Mouse (Mus musculus): ENCODE measurements around the gene Cox15.
A peak's percentile ranks its signal among the peaks of the same experiment; 100 is the strongest.

Gene Cox15

DNA sequence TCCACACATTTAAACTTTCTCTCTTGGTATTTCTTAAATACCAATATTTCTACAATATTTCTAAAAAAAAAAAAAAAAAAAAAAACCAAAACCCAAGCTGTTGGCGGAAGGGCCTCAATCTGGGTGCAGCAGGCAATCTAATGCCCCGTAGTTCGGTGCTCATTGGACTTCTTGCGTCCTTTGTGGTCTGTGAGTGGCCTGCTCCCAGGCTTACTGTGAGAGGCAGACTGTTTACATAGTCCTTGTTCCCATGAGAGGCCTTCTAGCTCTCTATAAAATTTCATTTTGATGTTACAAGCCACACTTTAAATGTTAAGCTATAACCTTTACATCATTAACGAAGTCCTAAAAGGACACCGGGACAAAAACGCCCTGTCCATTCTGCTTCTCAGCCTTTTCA, 44.6 kb downstream of the Cox15 start:
- no peak for DNase-seq (ENCODE audit: low spot score in 2 of 2)

DNA sequence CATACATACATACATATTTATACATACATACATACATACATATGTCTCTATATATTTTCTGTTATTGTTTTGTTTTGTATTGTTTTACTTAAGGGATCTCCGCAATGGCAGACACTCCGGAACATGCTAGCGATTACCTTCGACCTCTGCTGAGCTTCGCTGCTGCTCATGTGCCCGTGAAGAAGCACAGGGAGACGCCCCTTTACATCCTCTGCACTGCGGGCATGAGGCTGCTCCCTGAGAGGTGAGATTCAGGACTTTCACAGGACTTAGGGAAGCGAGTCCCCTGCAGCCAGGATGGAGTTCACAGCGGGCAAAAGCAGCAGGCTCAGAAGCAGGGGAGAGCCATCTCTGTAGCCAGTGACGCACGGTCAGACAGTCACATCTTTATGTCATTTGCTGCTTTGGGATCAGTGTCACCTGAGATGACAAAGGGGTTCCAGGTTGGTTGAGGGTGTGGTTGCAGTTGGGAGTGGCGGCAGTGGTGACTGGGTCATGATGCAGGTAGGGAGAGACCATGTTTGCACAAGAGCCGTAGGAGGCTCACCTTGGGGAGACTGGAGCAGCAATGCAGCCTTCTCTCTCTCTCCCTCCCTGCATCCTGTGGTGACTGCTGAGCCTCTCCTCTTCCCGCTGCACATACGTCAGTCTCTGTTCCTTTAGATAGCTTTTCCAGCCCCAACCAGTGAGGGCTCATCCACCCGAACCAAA, 47.9 kb downstream of the Cox15 start:
- no peak for DNase-seq (ENCODE audit: low spot score in 2 of 2)

DNA sequence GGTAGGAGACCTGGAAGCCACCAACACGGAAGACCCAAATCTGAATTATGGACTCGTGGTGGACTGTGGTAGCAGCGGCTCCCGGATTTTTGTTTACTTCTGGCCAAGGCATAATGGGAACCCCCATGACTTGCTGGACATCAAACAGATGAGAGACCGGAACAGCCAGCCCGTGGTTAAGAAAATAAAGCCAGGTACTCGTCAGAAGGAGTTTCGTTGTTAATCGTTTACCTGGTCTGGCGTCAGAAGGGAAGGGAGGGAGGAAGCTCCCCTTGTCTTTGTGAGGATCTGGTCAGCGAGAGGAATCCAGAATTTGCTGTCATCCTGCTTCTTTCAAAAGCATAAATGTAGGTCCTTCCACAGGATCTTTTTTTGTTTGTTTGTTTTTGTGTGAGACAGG, 48.6 kb downstream of the Cox15 start:
- no peak for DNase-seq (ENCODE audit: low spot score in 2 of 2)

DNA sequence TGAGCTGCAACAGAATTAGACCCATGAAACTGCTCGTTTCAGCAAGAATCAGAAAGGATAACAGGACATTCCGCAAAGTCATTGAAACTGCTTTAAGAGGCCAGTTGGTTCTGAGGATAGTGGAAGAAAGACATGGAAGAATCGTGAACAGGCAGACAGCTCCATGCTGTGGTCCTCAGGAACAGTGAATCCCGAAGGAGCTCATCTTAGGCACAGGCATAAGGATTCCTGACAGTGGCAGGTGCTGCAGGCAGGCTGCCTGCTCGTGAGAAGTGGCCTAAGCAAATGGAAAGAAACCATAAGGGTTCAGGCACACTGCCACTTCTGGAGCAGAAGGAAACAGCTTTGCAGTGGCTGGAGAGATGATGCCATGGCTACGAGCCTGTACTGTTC, 53.0 kb downstream of the Cox15 start:
- DNase-seq (ENCODE audit: low spot score in 2 of 2) = no peak

DNA sequence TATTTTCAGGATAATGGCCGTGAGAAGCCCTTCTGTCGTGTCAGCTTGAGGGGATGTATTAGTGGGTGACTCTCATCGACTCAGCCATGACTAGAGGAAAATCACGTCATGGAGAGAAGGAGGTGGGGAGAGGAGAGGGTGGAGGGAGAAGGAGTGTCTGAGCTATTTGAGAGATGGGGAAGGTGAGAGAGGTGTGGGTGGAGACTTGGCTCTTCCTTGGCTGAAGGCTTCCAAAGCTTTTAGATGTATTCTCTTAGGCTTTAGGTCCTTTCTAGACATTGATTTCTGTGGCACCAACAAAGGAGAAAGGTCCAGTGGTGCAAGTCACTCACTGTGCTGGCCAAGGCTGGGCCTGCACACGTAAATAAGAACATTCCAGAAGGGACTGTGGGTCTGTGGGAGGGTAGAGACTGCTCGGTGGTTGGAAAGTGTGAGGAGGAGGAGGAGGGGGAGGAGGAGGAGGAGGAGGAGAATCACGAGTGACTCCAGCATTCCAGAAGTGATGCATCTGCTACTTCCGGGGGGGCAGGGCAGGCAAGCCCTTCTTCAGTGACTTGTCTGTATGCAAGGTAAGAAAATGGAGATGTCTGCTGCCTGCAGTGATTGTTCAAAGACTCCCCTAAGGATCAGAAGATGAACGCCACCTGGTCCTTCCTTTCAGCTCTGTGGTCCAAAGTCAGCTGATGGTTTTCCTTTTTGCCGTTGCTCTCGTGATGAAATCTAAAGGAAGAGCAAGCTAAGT, 53.6 kb downstream of the Cox15 start:
- DNase-seq (ENCODE audit: low spot score in 2 of 2) = no peak

DNA sequence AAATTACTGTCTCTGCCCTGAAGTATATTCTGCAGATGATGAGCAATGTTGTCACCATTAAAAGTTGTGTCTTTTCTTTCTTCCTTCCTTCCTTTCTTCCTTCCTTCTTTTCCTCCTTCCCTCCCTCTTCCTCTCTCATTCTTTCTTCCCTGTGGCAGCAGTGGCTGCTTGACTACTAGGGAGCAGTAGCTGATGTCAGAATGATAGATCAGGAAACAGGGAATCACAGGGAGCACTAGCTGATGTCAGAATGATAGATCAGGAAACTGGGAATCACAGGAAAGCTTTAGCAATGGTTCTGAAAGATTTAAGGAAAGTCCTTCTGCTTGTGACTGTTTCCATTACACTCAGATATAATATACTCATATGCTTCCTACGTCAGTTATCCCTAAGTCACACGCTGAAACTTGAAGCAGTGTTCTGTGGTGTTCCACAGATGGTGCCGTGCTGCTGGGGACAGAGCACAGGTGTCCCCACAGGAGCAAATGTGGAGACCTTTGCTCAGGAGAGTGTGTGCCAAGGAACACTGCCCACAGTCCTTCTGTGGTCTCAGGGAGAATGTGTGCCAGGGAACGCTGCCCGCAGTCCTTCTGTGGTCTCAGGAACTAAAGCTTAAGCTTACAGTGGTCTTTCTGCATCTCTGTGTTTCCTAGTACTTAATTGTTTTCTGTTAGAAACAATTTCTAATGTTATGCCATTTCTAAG, 55.0 kb downstream of the Cox15 start:
- DNase-seq (ENCODE audit: low spot score in 2 of 2) = no peak

DNA sequence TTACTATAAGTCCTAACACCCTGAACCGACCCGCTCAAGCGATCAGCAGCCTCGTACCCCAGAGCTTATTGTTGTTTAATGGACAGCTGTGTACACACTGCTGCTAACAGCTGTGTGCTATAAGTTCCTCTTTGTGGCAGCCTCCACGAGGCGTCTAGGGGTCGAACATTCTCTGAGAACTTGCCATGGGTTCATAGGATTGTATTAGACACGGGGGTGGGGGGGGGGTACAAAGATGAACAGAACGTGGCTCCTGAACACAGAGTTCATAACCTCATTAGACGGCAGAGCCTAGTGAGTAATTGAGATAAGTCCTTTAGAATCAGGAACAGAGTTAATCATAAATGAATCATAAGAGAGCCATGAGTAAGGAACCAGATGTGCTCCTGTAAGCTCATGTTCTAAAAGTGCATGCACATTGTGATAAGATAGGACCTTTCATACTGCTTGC, 57.3 kb downstream of the Cox15 start:
- no peak for DNase-seq (ENCODE audit: low spot score in 2 of 2)

DNA sequence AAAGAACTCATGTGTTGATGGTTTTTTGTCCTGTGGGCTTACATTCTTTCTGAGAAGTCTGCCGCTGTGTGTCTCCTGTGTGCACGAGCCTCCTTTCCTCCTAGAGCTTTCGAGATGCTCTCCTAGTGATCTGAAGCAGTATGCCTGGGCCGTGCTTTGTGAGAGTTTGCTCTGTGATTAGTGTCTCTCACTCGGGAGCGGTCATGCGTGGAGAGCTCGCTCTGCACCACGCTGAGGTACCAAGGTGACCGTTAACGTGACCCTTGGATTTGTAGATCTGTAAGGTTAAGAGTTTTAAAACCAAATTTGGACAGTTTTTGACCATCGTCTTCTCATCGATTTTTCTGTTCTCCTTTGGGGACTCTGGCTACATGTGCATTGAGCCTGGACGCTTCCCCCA, 60.0 kb downstream of the Cox15 start:
- DNase-seq (ENCODE audit: low spot score in 2 of 2) = no peak

DNA sequence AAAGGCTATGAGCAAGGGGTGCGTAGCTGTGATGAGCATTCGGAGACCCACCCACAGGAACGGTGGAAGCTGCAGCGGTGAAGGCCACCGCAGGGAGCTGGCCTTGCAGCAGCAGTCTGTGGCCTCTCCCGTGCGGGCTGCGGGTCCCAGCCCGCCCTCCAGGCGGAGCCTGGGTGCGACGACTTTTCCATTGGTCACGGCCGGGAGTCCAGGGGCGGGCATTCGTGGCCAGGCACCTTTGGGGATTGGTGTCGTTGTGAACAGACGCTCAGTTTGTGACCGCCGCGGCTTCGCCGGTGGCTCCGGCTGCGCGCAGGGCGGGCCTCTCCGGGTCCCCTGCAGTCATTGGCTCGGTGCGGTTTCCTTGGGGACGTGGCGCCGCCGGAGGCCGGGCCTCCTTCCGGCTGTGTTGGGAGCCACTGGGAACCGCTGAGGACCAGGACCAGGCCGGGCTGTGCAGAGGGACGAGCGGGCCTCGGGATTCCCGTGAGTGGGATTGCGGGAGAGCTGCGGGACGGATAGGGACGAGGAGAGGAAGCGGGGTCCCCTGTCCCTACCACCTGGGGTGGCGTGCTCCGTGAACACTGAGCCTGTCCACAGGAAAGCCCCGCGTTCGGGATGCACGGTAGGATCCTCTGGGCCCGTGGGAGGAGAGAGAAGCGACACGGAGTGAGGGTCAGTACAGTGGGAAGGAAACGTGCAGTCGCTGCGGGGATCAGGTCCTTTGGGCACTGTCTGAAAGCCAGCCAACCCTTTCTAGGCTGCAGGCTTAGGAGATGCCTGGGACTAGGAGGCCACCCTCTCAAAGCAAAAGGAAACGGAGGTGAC, 63.2 kb downstream of the Cox15 start, which contains the start of gene Entpd7:
Entpd7 (plus strand) TSS at position 254 of the 828 bp plus-strand sequence.
- DNase-seq (ENCODE audit: low spot score in 2 of 2) = peak; percentile 93 to 94

All from frontal cortex, postnatal 25 days (tissue).